Mouse (Mus musculus) olfactory bulb, adult 2 months (tissue): ENCODE data around the gene Psat1.

Experiments used
- CTCF ChIP-seq: fragments of 200-500 bp; IDR thresholded peaks from 2 replicates; pipeline ENCODE4 v1.5.1; 2012; ENCODE audit warnings: low read depth, mild to moderate bottlenecking, low read length, moderate library complexity; ENCODE audit not compliant: insufficient read depth
- POLR2A ChIP-seq: fragments of 200-500 bp; IDR thresholded peaks from 2 replicates; pipeline ENCODE4 v1.6.1; 2012; ENCODE audit warnings: mild to moderate bottlenecking, low read depth, low read length, moderate library complexity; ENCODE audit not compliant: insufficient read depth

DNA sequence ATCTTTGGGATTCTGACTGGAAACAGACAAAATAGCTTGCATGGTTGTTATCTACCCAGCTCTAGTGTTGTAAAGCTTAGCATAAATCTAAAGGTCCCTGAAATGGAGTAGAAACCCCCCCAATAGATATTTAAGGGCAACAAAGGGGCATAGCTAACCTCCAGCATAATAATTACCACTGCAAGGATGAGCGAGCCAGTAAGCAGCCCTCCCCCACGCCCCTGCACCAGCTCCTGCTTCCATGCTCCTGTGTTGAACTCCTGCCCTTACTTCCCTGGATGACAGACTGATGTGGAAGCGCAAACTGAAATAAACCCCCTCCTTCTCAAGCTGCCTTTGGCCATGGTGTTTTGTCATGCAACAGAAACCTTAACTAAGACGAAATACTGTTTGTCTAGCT is 26.2 kb upstream of the Psat1 start:
- TF ChIP-seq CTCF = no peak
- no peak for TF ChIP-seq POLR2A
